Mouse (Mus musculus): ENCODE data around the gene Gm20388.

Gm20388 gene

DNA sequence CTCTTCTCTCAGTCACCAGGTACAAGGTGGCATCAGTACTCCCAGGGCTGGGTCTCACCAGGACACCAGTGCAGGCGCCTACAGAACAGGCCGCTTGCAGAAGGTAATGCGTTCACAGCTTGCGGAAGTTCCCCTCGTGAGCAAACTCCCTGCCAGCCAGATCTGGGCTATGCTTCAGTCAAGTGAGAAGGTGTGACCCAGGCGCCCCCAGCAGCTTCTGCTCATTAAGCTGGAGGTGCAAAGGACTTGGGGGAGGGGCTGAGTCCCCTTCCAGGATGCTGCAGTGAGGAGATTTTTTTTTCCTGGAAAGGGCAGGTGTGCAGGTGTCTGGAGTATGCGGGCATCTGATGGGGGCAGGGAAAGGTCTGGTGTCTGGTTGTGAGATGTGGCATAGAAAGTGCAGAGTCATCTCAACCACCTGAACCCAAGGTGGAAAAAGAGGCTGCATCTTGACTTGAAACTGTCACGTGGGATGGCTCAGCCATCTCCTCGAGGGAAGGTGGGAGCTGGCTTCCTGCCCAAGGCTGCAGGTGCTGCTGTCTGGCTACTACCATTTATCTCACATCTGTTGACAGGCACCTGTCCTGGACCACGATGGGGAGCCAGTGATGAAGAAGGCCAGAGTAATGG lies 2861.9 kb downstream of the Gm20388 start:
- in situ Hi-C loops (cut with MboI, MseI), result no loop called here

DNA sequence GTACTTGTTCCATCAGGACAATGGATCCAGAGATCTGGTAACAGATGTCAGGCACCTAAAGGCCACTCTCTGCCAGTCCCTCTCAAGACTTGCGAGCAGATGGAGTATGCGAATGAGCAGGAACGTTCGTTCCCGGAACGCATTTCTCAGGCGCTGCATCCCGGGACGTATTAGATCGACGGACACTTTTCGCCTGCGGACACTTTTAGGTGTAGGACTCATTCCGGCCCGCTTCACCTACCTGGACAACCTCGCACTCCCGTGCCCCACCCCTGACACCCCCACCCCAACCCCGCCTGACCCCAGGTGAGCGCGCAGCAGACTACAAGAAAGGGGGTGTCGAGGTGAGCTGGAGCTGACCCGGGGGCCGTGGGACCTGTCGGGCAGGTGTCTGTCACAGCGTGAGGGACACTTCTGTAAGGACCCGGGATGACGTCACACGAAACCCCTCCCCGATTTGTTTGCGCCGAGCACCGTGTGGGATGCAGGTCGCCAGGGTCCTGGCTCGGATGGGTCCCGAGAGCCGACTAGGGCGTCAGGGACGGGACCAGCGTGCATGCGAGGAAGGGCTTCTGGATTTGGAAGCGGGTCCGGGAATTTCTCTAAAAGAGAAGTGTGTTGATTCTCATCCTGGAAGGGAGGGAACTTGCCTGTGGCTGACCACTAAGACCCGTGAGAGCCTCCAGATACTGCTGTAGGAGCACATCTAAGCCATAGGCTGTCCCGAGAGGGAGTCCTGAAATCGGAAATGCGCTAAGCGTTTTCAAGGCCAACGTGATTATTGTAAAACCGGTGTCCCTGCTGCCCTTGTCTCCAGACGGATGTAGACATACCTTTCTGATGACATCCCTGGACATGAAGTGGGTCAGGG lies 2864.9 kb downstream of the Gm20388 start, which contains the start of gene Acsf3:
Acsf3 (plus strand) TSS at position 202 of the 871 bp plus-strand sequence.
- in situ Hi-C loops (cut with MboI, MseI), result no loop called here

DNA sequence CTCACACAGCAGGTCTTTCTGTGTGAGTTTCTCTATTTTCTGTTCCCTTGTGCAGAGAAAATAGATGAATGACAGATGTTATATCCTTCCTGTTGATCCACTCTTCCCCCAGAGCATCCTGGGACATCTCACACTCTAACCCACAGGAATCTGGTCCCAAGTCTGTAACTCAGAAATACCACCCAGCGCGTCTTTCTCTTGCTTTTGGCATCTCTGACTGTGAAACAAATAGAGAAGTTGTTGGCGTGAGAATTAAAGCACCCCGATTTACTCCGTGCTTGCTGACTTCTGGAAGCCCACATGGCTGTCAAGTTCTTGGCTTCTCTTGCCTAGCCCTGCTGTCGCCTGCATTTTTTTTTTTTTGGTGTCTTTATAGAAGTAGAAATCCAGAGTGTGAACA lies 2867.1 kb downstream of the Gm20388 start:
- in situ Hi-C loops (cut with MboI, MseI), result no loop called here

DNA sequence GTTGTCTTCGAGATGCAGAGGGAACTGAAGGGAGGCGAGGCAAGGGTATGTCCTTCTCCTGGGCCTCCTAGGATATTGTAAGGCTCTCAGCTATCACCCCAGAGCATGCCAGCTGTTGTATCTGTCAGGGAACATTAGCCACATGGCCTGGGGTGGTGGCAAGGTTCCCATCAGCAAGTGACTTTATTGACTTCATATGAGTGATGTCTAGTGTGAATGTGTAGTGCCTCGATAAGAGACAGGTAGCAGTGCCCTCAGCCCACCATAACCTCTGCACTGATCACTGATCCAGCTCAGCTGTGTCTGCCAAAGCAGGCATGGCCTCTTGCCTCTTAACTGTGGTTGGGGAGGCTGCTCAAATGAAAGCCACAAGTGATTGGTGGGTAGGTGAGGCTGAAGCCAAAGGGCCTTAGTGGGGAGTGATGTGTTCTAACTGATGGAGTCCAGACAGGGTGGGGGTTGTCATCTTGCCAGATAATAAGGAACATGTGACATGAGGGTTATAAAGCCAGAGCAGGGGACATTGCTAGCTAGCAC lies 2868.1 kb downstream of the Gm20388 start:
- in situ Hi-C loops (cut with MboI, MseI), result no loop called here

DNA sequence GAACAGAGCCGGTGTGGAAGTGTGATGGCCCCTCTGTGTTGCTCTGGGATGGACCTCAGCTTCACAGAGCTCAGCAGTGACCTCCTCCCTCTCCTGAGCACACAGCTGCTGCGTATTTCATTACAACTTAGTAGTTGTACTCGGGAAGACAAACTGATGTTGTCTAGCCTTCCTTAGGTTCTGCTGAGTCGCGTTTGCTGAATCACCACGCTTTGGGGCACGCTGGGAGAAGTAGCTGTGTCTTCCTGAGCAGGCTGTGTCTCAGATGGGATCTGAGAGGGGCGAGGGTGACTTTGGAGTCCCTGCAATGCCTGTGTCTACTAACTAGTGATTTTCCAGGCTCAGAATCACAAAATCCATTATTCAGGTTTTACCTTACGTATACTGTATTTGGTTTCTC lies 2868.6 kb downstream of the Gm20388 start:
- in situ Hi-C loops (cut with MboI, MseI), result no loop called here

DNA sequence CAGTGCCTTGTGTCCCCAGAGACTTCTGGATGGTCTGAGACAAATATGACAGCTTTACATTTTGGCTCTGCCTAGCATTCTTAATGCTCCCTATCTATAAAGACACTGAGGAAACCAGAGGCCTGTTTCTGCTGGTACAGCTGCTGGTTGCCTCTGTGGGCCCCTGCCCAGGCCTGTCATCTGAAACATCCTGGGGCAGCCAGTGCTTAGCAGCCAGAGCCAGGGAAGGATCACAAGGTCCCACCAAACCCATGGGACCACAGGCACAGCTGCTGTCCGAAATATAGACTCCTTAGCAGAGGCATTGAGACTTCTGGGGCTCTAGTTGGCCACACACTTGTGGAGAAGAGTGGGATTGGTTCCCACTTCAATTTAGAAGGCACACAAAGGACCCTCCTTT lies 2874.1 kb downstream of the Gm20388 start:
- in situ Hi-C loops (cut with MboI, MseI), result no loop called here

DNA sequence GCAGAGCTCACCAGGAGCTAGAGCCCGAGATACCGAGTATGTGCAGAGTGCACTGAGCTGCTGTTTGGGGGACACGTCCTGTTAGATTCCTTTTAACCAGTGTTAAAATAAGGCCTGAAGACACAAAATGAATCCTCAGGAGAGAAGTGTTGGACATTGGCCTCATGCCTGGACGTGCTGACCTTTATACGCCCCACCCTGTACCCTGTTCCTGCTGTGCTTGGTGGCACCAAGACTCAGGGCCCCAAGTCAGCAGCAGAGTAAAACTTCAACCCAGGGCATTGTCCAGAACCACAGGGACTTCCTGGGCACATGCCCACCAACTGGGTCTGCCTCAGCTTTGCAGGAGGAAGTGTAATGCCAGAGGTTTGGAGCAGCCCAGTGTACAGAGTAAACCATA lies 2879.2 kb downstream of the Gm20388 start:
- in situ Hi-C loops (cut with MboI, MseI), result no loop called here

DNA sequence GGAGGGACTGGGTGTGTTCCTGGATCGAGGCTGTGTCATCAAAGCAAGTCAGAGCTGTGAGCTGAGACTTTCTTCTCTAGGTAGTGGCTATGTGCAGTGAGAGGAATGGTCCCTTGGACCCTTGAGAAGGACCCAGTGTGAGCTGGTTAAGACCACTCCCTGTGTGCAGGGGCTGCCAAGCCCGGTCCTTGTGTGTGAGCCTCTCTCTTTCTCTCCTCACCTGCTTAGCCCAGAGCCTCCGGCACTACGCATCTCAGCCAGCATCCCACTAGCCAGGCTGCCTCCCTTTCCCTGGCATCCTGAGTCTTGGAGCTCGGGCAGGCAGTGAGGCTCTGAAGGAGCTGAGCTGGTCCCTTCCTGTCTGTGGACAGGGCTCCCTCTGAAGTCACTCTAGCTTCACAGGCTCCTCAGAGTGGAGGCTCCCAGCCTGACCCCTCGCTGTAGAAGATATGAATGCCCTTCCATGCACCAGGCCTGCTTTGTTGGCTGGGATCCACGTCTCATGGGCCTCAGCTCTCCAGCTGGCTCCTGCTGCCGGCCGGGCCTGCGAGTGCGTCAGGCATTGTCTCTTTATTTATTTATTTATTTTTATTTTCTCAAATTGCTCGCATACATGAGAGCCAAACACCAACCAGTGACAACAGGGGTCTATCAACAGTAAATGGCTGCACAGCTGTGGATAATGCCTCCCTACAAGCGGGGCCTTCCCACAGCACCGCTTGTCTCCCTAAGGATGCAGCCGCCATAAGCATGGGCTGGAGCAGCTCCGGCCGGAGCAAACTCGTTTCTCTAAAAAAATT lies 2882.9 kb downstream of the Gm20388 start:
- in situ Hi-C loops (cut with MboI, MseI), result no loop called here

DNA sequence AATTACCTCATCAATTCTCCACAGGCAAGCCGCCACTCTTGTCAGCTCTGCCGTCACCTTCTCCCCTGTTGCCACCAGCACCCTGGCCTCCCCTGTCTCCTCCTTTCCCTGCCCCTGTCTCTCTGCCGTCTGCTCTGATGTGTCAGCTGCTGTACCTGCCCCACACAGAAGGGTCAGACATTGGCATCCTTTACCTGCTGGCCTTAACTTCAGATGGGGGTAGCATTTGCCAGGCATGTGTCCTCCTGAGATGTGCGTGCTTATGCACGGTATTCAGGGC lies 2883.5 kb downstream of the Gm20388 start:
- in situ Hi-C loops (cut with MboI, MseI), result no loop called here

DNA sequence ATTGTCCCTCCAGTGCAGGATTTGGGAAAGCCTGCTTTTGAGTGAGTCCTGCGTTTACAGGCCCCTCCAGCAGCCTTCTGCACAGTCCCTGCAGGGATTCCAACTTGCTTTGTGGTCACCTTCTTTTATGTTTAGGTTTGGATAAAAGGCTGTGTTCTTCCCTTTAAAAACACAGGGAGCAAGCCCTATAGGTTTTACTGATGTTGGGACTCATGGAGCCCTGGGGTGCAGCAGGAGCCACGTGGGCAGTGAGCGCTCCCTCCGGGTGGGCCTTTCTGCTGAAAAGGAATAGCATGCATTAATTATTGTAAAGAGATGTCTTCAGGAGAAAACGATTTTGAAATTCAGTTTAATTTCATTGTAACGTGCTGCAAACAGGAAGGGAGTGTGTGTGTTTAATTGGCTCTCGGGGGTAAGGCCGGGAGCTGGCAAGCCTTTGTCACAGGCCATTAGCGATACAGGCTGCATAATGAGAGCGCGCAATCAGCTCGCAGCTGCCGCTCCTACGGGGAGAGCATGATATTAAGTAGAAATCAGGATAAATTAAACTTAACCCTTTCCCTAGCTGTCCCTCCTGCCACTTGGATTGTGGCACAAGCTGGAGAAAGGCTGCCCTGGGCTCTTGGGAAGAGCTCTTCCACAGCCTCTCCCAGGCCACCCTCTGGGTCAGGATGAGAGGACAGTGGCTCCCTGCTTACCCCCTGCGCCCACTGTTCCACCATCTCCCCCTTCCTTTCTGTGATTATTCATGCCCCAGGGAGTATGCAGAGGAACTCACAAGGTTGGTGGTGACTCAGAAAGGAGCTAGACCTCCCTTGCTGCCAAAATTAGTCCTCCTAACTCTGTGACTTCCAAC lies 2893.5 kb downstream of the Gm20388 start:
- in situ Hi-C loops (cut with MboI, MseI), result no loop called here

DNA sequence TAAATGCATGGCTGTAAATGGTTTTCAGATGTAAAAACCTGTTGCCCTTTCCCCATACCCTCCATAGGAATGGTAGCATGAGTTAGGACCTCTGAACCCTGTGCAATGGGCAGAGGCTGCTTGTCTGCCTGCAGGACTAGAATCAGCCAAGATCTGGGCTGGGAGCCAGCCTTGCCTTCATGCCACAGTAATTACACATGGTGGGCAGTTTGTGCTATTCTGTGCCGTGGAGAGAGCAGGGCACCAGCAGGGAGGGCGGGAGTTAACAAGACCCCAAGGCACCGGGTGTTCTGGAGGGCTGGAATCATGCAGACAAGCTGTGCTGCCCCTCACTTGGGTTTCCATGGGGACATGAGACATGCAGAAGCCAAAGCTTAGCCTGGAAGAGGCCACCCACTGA lies 2894.7 kb downstream of the Gm20388 start:
- in situ Hi-C loops (cut with MboI, MseI), result no loop called here

DNA sequence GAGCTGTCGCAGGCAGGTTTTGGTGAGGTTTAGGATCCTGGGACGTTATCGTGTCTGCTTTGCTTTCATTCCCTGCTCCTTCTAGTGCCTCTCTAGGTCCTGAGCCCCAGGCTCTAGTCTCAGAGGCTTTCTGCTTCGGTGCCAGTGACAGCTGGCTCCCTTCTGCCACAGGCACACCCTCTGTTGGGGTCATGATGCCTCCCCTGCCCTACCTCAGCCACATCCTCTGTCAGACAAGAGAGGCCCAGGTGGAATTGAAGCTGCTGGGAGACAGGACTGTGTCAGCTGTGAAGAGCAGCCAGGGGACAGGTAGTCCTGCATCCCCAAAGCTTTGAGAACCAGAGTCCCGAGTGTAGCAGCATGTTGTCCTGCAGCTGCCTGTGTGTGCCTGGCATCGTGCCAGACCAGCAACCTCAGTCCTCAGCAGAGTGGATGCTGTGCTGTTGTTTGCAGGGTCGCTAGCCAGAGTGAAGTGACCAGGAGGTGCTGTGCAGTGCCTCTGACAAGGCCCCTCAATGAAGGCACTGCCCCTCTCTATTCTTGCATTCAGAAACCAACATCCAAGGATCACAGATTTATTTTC lies 2896.4 kb downstream of the Gm20388 start:
- in situ Hi-C loops (cut with MboI, MseI), result no loop called here

DNA sequence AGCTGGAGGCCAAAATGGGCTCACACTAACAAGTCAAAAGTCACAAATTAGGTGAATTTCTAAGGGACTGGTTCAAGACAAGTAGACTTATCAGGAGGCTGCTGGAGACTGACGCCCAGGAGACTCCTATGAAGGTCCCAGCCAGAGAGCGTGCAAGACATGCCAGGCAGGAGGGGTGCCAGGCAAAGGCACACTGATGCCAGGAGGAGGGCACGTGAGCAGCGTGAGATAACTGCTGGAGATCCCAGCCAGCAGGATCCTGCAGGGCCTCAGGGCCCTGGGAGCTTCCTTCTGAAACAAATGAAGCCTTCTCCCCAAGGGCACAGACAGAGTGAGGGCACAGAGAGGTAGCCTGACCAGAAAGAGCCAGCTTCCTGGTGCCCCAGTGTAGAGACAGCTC lies 2897.3 kb downstream of the Gm20388 start:
- in situ Hi-C loops (cut with MboI, MseI), result no loop called here

DNA sequence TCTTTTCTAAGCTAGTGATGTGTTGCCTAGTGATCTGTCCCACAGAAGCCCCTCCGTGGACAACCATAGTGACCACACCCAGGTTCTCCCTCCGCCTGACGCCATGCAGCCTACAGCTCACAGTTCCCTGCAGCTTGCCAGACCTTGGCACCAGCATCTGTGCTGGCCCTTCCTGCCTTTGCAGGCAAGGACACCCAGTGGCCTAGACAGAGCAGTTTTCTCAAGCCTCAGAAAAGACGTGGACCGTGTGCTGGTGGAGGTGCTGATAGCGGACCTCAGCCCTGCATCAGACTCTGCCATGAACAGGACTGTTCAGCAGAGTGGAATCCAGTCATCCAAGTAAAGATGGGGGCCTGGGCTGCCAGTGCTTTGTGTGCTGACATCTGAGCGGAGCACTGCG lies 2899.7 kb downstream of the Gm20388 start:
- in situ Hi-C loops (cut with MboI, MseI), result loop anchor here (10.0 kb wide), 1 partner anchor 486 kb away; no protein-coding TSS in a partner anchor

DNA sequence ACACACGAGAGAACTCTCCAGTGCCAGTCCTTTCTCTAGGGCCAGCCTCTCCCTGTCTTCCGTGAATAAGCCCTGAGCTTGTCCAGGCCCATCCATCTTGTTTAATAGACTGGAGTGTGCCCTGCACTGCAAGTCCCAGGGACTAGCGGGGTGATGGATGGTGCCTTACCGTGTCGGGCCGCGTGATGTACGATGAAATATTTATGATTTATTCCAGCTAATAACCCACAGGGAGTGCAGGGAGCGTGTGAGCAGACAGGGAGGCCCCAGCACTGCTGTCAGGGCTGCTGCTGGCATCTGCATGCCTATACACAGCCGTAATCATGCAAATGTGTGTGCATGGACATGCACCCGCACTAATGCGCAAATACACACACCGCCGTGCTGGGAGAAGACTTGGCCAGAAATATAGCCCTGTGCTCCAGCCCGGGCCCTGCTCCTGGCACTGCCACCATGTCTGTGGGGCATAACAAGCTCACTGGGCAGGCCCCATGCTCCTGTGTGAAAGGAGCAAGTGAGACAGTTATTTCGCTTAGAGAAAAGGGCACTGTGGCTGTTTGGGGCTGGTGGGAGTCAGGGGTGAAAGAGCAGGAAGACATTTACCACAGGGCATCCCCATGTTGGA lies 2901.3 kb downstream of the Gm20388 start:
- in situ Hi-C loops (cut with MboI, MseI), result loop anchor here (10.0 kb wide), 1 partner anchor 487 kb away; no protein-coding TSS in a partner anchor

DNA sequence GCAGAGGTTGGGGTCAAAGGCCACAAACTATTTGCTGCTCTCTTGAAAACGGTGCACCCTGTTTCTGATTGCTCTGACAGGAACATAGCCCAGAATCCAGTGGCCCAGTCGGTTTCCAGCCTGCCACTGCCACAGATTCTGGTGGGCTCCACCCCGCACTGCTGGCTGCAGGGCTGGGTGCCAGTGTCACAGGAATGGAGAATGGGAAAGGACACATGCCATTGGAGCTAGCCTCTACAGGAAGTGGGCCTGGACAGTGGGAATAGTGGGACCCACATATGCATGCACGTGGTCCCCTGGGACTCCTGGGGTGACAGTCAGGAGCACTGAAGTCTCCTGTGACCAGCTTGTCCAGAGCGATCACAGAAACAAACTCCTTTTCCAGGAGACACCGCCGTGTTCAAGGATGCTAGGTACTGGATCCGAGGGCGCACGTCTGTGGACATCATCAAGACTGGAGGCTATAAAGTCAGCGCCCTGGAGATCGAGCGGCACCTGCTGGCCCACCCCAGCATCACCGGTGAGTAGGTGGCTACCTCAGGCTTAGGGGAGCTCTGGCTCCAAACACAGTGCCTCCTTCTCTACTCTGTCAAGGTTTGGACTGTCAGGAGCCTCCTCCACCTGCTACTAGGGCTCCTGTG lies 2902.1 kb downstream of the Gm20388 start:
- in situ Hi-C loops (cut with MboI, MseI), result loop anchor here (10.0 kb wide), 1 partner anchor 488 kb away; no protein-coding TSS in a partner anchor

DNA sequence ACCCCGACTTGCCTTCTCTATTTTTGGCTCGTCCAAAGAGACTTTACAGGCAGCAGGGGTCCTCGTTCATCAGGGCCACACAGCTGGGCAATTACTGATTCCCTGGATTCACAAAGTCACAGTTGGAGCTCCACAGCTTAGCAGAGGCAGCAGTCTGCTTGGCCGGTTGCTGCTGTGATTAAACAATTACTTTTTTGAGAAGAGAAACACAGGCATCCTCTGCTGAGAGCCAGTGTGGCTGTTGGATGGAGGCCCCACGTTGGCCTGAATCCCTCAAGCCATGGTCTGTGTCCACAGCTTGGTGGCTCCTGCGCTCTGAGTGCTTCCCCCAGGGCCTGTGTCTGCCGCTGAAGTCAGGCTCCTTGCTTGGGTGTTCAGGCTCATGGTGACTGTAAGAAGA lies 2904.0 kb downstream of the Gm20388 start:
- in situ Hi-C loops (cut with MboI, MseI), result loop anchor here (10.0 kb wide), 1 partner anchor 490 kb away; no protein-coding TSS in a partner anchor

DNA sequence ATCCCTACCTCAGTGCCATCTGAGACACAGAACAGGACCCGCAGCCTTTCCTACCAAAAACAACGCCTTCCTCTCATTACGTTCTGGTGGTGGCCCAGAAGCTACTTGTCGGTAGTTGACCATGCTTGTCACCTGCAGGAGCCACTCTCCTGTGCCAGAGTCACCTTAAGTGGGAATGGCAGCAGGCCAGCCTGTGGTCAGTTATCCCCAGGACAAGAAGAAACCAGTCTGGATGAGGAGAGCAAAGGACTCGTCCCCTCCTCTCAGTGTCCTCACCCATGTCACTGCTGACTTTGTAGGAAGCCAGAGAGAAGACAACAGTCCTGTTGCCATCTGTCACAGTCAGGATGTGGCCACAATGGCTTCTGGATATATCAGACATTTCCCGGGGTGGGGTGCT lies 2906.3 kb downstream of the Gm20388 start:
- in situ Hi-C loops (cut with MboI, MseI), result loop anchor here (10.0 kb wide), 1 partner anchor 492 kb away; no protein-coding TSS in a partner anchor

DNA sequence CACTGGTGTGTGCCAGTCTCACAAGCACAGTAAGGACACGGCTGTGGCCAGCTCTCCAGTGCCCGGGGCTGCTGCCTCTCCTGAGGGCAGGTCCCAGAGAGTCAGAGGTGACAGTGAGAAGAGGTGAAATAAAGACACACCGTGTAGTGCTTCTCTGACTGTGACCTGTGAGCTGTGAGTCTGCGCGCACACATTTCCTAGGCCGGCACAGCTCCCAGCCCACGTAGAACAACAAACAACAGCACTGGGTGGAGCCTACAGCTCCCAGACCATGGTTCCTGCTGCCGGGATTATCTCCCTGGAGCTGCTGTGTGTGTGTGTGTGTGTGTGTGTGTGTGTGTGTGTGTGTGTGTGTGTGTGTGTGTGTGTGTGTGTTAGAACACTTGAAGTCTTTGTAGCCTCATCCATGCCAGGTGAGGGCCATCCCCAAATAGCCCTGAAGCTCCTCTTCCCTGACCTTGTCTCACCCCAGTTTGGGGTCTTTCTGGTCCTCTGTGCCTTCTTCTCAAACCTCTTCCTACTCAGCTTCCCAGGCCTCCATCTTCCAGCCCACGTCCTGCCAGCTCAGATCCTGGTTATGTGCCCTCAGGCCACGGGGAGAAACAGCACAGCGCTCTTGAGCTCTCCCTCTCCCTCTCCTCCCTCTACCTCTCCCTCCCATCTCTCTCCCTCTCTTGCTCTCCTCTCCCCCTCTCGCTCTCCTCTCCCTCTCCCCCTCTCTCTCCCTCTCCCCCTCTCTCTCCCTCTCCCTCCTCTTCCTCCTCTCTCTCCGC lies 2907.3 kb downstream of the Gm20388 start:
- in situ Hi-C loops (cut with MboI, MseI), result loop anchor here (10.0 kb wide), 1 partner anchor 493 kb away; no protein-coding TSS in a partner anchor

Measured in T-helper 1 cell (primary cell).